Mouse (Mus musculus) G1E (cell line): ENCODE data around the gene Lalba. TPM values are rescaled to one million over a fixed set of nuclear protein-coding genes. Genes with fewer than 3 reads are reported as not detected.

ENCODE experiments used
- ATAC-seq: 2 replicates; pipeline ENCODE4 v1.8.0; 2016; ENCODE audit warnings: mild to moderate bottlenecking; ENCODE audit not compliant: insufficient number of reproducible peaks, poor library complexity, low FRiP score, severe bottlenecking; ENCODE audit errors: extremely low read depth
- DNase-seq: peaks from one replicate; pipeline ENCODE4 v3.0.0; 2012; ENCODE audit warnings: low spot score
- H3K27me3 ChIP-seq: 2 replicates; pipeline ENCODE4 v1.6.1; 2012; ENCODE audit warnings: mild to moderate bottlenecking, low read length, inconsistent platforms; ENCODE audit not compliant: insufficient read depth
- H3K36me3 ChIP-seq: replicated peaks from 2 replicates; pipeline ENCODE3; 2012; ENCODE audit warnings: mild to moderate bottlenecking, inconsistent platforms
- H3K4me1 ChIP-seq: 2 replicates; pipeline ENCODE4 v1.6.1; 2012; ENCODE audit warnings: low read depth, low read length, inconsistent platforms, mixed read lengths; ENCODE audit not compliant: insufficient read depth
- H3K4me3 ChIP-seq: 2 replicates; pipeline ENCODE4 v1.5.1; 2012; ENCODE audit warnings: low read depth, mild to moderate bottlenecking, inconsistent platforms, low read length, moderate library complexity, mixed read lengths
- H3K9me3 ChIP-seq: replicated peaks from 2 replicates; pipeline ENCODE4 v1.6.1; 2012; ENCODE audit warnings: inconsistent platforms
- CTCF ChIP-seq: IDR thresholded peaks from 2 replicates; pipeline ENCODE4 v1.5.1; 2012; ENCODE audit warnings: low read depth, low read length, inconsistent platforms, mixed read lengths
- GATA1 ChIP-seq: IDR thresholded peaks from 2 replicates; pipeline ENCODE4 v1.6.1; 2012; ENCODE audit warnings: borderline replicate concordance, low read length, inconsistent platforms, mixed read lengths
- GATA2 ChIP-seq: IDR thresholded peaks from 2 replicates; pipeline ENCODE4 v1.6.1; 2012; ENCODE audit warnings: low read depth, low read length, inconsistent platforms, borderline replicate concordance
- POLR2AphosphoS5 ChIP-seq: IDR thresholded peaks from 2 replicates; pipeline ENCODE4 v1.6.1; 2012; ENCODE audit warnings: low read depth, low read length, inconsistent platforms; ENCODE audit not compliant: insufficient replicate concordance
- TAL1 ChIP-seq: conservative IDR thresholded peaks from 2 replicates; pipeline ENCODE4 v1.6.1; 2012; ENCODE audit warnings: low read depth, low read length, inconsistent platforms, mixed read lengths
- polyA plus RNA-seq: library from polyadenylated mRNA; stranded (reverse); fragments of >175 nt; gene quantifications from 2 replicates; pipeline ENCODE4 v1.2.3, GENCODE M21; 2012
- total RNA-seq, 2 experiments: library from RNA; stranded (forward) in 1 of 2; stranded (reverse) in 1 of 2; fragments of 200-1000 nt in 1 of 2; fragments of >200 nt in 1 of 2; fragmentation: Nextera tagmentation in 1 of 2; gene quantifications; 2 replicates each; pipeline ENCODE4 v1.2.3; 2014 to 2017

The Lalba gene
- total RNA-seq (2014; fragmentation: Nextera tagmentation) (not detected in 2 replicates), total RNA-seq (2017) (not detected in 2 replicates), polyA plus RNA-seq (not detected in 2 replicates)

DNA sequence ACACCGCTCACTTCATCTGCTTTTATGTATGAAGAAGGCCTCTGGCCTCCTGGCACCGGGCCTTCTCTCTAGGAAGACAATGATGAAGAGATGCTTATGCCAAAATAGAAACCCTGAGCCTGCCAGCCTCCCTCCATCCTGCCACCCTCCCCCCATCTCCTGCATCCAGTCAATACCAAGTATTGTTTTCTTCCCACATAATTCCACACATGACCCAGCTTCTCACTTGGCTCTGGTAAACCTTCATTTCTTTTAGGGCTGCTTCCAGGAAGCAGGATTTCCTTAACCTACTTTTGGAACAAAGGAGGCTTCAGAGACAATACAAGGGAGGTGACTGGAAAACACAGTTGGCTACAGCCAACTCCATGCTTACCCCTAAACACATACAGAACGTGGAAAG lies at the start of gene Lalba:
Lalba (minus strand) TSS at position 21 of the 400 bp plus-strand sequence.
- no peaks in the 10 kb centered on the region for H3K9me3 ChIP-seq
- no peaks in the 10 kb centered on the region; the same call in 1 of the 2 replicates for H3K4me1 ChIP-seq
- TF ChIP-seq GATA2 (no peak), GATA1 (no peak), POLR2AphosphoS5 (no peak), CTCF (no peak), TAL1 (no peak)
- peaks cover 14% of the 10 kb centered on the region; the same call in 1 of the 2 replicates for H3K27me3 ChIP-seq
- ATAC-seq (no peak), DNase-seq (no peak)
- no peaks in the 10 kb centered on the region for H3K36me3 ChIP-seq
- no peak within 1 kb of the TSS for H3K4me3 ChIP-seq

DNA sequence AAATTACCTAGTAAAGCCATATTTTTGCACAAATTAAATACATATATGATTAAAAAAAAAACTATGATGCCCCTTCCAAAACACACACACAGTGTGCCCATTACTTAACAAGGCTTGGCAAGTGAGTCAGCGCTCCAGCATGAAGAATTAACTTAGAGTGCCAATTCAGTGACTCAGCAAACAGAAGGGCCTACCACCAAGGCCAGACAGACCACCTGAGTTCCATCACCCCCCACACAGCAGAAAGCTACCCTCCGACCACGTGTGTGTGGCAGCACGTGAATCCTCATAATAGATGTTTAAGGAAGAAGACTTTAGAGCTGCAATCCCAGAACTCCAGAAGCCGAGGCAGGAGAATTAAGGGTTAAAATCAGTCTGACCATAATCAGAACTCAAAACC lies 49.8 kb upstream of the Lalba start:
- Histone ChIP-seq H3K4me1 (peaks cover 36% of the 10 kb centered on the region), H3K27me3 (no peaks in the 10 kb centered on the region), H3K36me3 (peaks cover 64% of the 10 kb centered on the region), H3K9me3 (no peaks in the 10 kb centered on the region), H3K4me3 (peak overlapping the region; percentile 87)
- TF ChIP-seq GATA2: no peak
- TF ChIP-seq GATA1: no peak
- no peak for TF ChIP-seq CTCF
- no peak for TF ChIP-seq TAL1
- no peak for TF ChIP-seq POLR2AphosphoS5
- ATAC-seq: no peak
- DNase-seq: peak; percentile 23

- no peaks in the 10 kb centered on the region for H3K27me3 ChIP-seq
- H3K4me3 ChIP-seq: no peak overlapping the region
- H3K36me3 ChIP-seq: peaks cover 93% of the 10 kb centered on the region
- no peaks in the 10 kb centered on the region for H3K9me3 ChIP-seq
- no peak for ATAC-seq
- no peak for TF ChIP-seq CTCF
- no peak for DNase-seq
- H3K4me1 ChIP-seq: peaks cover 53% of the 10 kb centered on the region
Measured at GRCm38 (mm10) chr15:98528066-98528563, 45.6 kb upstream of the Lalba start.

GRCm38 (mm10) chr15:98527056-98527771 lies 44.7 kb upstream of the Lalba start:
- TF ChIP-seq GATA1: no peak
- TF ChIP-seq POLR2AphosphoS5: no peak
- no peak for TF ChIP-seq GATA2
- no peak for TF ChIP-seq TAL1
- TF ChIP-seq CTCF: no peak
- Histone ChIP-seq H3K9me3 (no peaks in the 10 kb centered on the region), H3K4me1 (peaks cover 52% of the 10 kb centered on the region), H3K4me3 (no peak overlapping the region), H3K36me3 (peaks cover 94% of the 10 kb centered on the region), H3K27me3 (no peaks in the 10 kb centered on the region)
- DNase-seq (no peak), ATAC-seq (no peak)

GRCm38 (mm10) chr15:98526057-98526456 lies 43.5 kb upstream of the Lalba start:
- ATAC-seq (peak; percentile 83), DNase-seq (peak; percentile 51)
- Histone ChIP-seq H3K36me3 (peaks cover 96% of the 10 kb centered on the region), H3K27me3 (no peaks in the 10 kb centered on the region), H3K4me3 (no peak overlapping the region), H3K9me3 (no peaks in the 10 kb centered on the region), H3K4me1 (peaks cover 47% of the 10 kb centered on the region)
- TF ChIP-seq TAL1 (no peak), CTCF (no peak), GATA1 (no peak), POLR2AphosphoS5 (no peak), GATA2 (no peak)

- Histone ChIP-seq H3K4me1 (peaks cover 32% of the 10 kb centered on the region), H3K9me3 (no peaks in the 10 kb centered on the region), H3K4me3 (no peak overlapping the region), H3K27me3 (no peaks in the 10 kb centered on the region), H3K36me3 (peaks cover 87% of the 10 kb centered on the region)
- ATAC-seq: no peak
- no peak for DNase-seq
- no peak for TF ChIP-seq TAL1
- TF ChIP-seq POLR2AphosphoS5: no peak
- TF ChIP-seq GATA1: no peak
- TF ChIP-seq CTCF: no peak
- TF ChIP-seq GATA2: no peak
Measured at GRCm38 (mm10) chr15:98521245-98521644, 38.7 kb upstream of the Lalba start.
